In genomic region chr12:100355565-100355964, GRCm38 (mm10) we compare ENCODE assay signal across 25 mouse cellular contexts.
"Had no signal": no experiment of that assay in that cellular context is flagged by ENCODE, and none has a peak within 500 bp of the region (broad histone marks: within the 10 kb centered on the region; RNA-seq: fewer than 3 reads in every experiment).

No protein-coding gene starts in this region.

- H3K4me1 ChIP-seq: limb, embryonic 10.5 days; limb, embryonic 13.5 days; liver, embryonic 12.5 days; liver, embryonic 15.5 days; lung, embryonic 15.5 days; midbrain, embryonic 15.5 days; neural tube, embryonic 15.5 days had no signal

- DNase-seq: kidney, adult 9 months; kidney, postnatal 14 days; kidney, postnatal 4 days; layer of hippocampus, adult 9-11 months; liver; lung, adult 18-20 months; lung, postnatal 10 days; lung, postnatal 36 days; right cerebral cortex, adult 18-20 months; right cerebral cortex, postnatal 14 days; right cerebral cortex, postnatal 4 days; thymus, adult 2 months; thymus, postnatal 14 days; thymus, postnatal 4 days had no signal

- H3K27me3 ChIP-seq: limb, embryonic 13.5 days; liver, embryonic 12.5 days; liver, embryonic 15.5 days; lung, embryonic 15.5 days; megakaryocyte, embryonic 14.5 days; midbrain, embryonic 15.5 days; neural tube, embryonic 15.5 days had no signal

- H3K4me3 ChIP-seq: limb, embryonic 10.5 days; limb, embryonic 13.5 days; liver, embryonic 12.5 days; liver, embryonic 15.5 days; lung, embryonic 15.5 days; megakaryocyte, embryonic 14.5 days; midbrain, embryonic 15.5 days; myocyte; neural tube, embryonic 15.5 days had no signal

- H3K4me2 ChIP-seq: limb, embryonic 13.5 days; liver, embryonic 12.5 days; liver, embryonic 15.5 days; lung, embryonic 15.5 days; midbrain, embryonic 11.5 days; midbrain, embryonic 15.5 days; neural tube, embryonic 15.5 days had no signal

- ATAC-seq: liver, embryonic 12.5 days; midbrain, embryonic 15.5 days had no signal

- H3K27ac ChIP-seq: limb, embryonic 10.5 days; limb, embryonic 13.5 days; liver, embryonic 12.5 days; liver, embryonic 15.5 days; lung, embryonic 15.5 days; midbrain, embryonic 15.5 days; neural tube, embryonic 15.5 days; stomach, postnatal 0 days had no signal

- H3K9ac ChIP-seq: limb, embryonic 13.5 days; liver, embryonic 12.5 days; liver, embryonic 15.5 days; lung, embryonic 15.5 days; midbrain, embryonic 15.5 days; neural tube, embryonic 15.5 days had no signal

- H3K9me3 ChIP-seq: limb, embryonic 10.5 days; limb, embryonic 13.5 days; liver, embryonic 12.5 days; liver, embryonic 15.5 days; lung, embryonic 15.5 days; megakaryocyte, embryonic 14.5 days; midbrain, embryonic 15.5 days; neural tube, embryonic 15.5 days had no signal
